Mouse (Mus musculus): ENCODE measurements at regions not wholly inside any gene's neighbourhood (a gene's known extent, or its start where the extent isn't known, plus 50 kb on each side); places are given as distances from the start of the nearest gene placed in this dataset.

DNA sequence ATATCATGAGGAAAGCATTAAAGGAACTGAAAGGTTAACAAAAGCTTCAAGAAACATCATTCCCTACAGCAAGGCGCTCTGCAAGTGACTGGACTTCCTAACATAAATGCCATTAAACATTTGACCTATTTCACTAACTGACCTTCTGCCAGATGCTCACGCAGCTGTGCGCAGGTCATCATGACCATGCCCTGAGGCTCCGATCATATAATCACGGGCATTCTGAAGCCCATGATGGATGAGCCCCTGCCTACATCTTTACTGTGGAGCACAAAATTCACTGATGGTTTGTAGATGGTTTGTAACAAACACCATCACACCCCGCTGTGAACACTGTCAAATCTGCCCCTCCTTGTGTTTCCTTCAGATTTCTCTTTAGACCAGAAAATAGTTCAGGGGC, 270.1 kb upstream of the Pabpc6 start:
- no peak for TF ChIP-seq CTCF (conservative IDR thresholded peaks at IDR 0.05; ENCODE audit: low read length)
- no peak for TF ChIP-seq POU5F1 (IDR thresholded peaks at IDR 0.05; ENCODE audit: borderline replicate concordance, low read length)
- no peak for TF ChIP-seq NANOG (IDR thresholded peaks at IDR 0.05; ENCODE audit: borderline replicate concordance, low read length)
